Mouse (Mus musculus): ENCODE measurements around the gene A930033H14Rik. TPM values are rescaled to one million over a fixed set of nuclear protein-coding genes. Genes with fewer than 3 reads are reported as not detected.
A peak's percentile ranks its signal among the peaks of the same experiment; 100 is the strongest.

Gene A930033H14Rik
- polyA plus RNA-seq, 1 experiment: 1.1 TPM

GRCm38 (mm10) chr10:69163216-69163615 is 49.7 kb downstream of the A930033H14Rik start:
- TF ChIP-seq CTCF (conservative IDR thresholded peaks at IDR 0.05; ENCODE audit: insufficient read depth, insufficient read length, low read depth, low read length) (no peak), POLR2A (IDR thresholded peaks at IDR 0.05; ENCODE audit: low read depth, low read length) (no peak)
- WGBS: 54% methylated on average over 5 of the region's 5 CpGs
- DNase-seq: peak; percentile 64
- H3K4me1 ChIP-seq (ENCODE audit: control insufficient read depth, insufficient read depth, low read length): peaks cover 30% of the 10 kb centered on the region
- H3K27ac ChIP-seq (ENCODE audit: insufficient read depth, low read depth, low read length): peak overlapping the region; percentile 62; the same call in 1 of the 2 replicates
- H3K27me3 ChIP-seq (replicated peaks; ENCODE audit: control insufficient read depth, insufficient read depth, low read length): no peaks in the 10 kb centered on the region
- 0 out of 2 replicates have a peak, but pooled peaks cover 2% of the 10 kb centered on the region for H3K36me3 ChIP-seq (ENCODE audit: control insufficient read depth, insufficient read depth, low read length)
- H3K4me3 ChIP-seq (ENCODE audit: insufficient read depth, low read depth, low read length): no peak overlapping the region

GRCm38 (mm10) chr10:69162577-69162976 is 50.3 kb downstream of the A930033H14Rik start:
- Histone ChIP-seq H3K36me3 (ENCODE audit: control insufficient read depth, insufficient read depth, low read length) (0 out of 2 replicates have a peak, but pooled peaks cover 2% of the 10 kb centered on the region), H3K27ac (ENCODE audit: insufficient read depth, low read depth, low read length) (peak overlapping the region; percentile 62; the same call in 1 of the 2 replicates), H3K4me3 (ENCODE audit: insufficient read depth, low read depth, low read length) (no peak overlapping the region), H3K27me3 (replicated peaks; ENCODE audit: control insufficient read depth, insufficient read depth, low read length) (no peaks in the 10 kb centered on the region), H3K4me1 (ENCODE audit: control insufficient read depth, insufficient read depth, low read length) (peaks cover 30% of the 10 kb centered on the region)
- 56% methylated on average over 5 of the region's 5 CpGs for WGBS
- no peak for TF ChIP-seq CTCF (conservative IDR thresholded peaks at IDR 0.05; ENCODE audit: insufficient read depth, insufficient read length, low read depth, low read length)
- TF ChIP-seq POLR2A (IDR thresholded peaks at IDR 0.05; ENCODE audit: low read depth, low read length): no peak
- DNase-seq: no peak

- 39% methylated on average over 3 of the region's 3 CpGs for WGBS
- Histone ChIP-seq H3K4me1 (ENCODE audit: control insufficient read depth, insufficient read depth, low read length) (peaks cover 25% of the 10 kb centered on the region), H3K36me3 (ENCODE audit: control insufficient read depth, insufficient read depth, low read length) (0 out of 2 replicates have a peak, but pooled peaks cover 2% of the 10 kb centered on the region), H3K27me3 (replicated peaks; ENCODE audit: control insufficient read depth, insufficient read depth, low read length) (no peaks in the 10 kb centered on the region), H3K27ac (ENCODE audit: insufficient read depth, low read depth, low read length) (peak overlapping the region; percentile 67), H3K4me3 (ENCODE audit: insufficient read depth, low read depth, low read length) (no peak overlapping the region)
- DNase-seq: peak; percentile 68
- TF ChIP-seq CTCF (conservative IDR thresholded peaks at IDR 0.05; ENCODE audit: insufficient read depth, insufficient read length, low read depth, low read length): no peak
- no peak for TF ChIP-seq POLR2A (IDR thresholded peaks at IDR 0.05; ENCODE audit: low read depth, low read length)
Measured at GRCm38 (mm10) chr10:69161503-69161902, 51.4 kb downstream of the A930033H14Rik start.

- no peak for TF ChIP-seq CTCF (conservative IDR thresholded peaks at IDR 0.05; ENCODE audit: insufficient read depth, insufficient read length, low read depth, low read length)
- TF ChIP-seq POLR2A (IDR thresholded peaks at IDR 0.05; ENCODE audit: low read depth, low read length): no peak
- Histone ChIP-seq H3K27me3 (replicated peaks; ENCODE audit: control insufficient read depth, insufficient read depth, low read length) (no peaks in the 10 kb centered on the region), H3K27ac (ENCODE audit: insufficient read depth, low read depth, low read length) (peak overlapping the region; percentile 67), H3K4me3 (ENCODE audit: insufficient read depth, low read depth, low read length) (no peak overlapping the region), H3K36me3 (ENCODE audit: control insufficient read depth, insufficient read depth, low read length) (0 out of 2 replicates have a peak, but pooled peaks cover 2% of the 10 kb centered on the region), H3K4me1 (ENCODE audit: control insufficient read depth, insufficient read depth, low read length) (peaks cover 21% of the 10 kb centered on the region; the same call in 1 of the 2 replicates)
- WGBS: 31% methylated on average over 2 of the region's 2 CpGs
- peak; percentile 95 for DNase-seq
Measured at GRCm38 (mm10) chr10:69160877-69161276, 52.0 kb downstream of the A930033H14Rik start.

Other genes starting within 250 kb of the A930033H14Rik start
- 17.0 and 20.6 TPM in 2 replicates for gene Rhobtb1, start 61.7 kb downstream of the A930033H14Rik start, polyA plus RNA-seq (2012; rRNA removed)
- gene Cdk1, start 139.8 kb upstream of the A930033H14Rik start, polyA plus RNA-seq (2012; rRNA removed): 1.7 and 2.6 TPM in 2 replicates
- gene Ank3, start 185.7 kb upstream of the A930033H14Rik start, polyA plus RNA-seq (2012; rRNA removed): 37.3 and 39.1 TPM in 2 replicates